8 mouse cellular contexts compared by ENCODE assay signal in genomic region chr11:95415931-95416330, GRCm38 (mm10). TPM values are rescaled to one million over a fixed set of nuclear protein-coding genes. Genes with fewer than 3 reads are reported as not detected.
A peak's percentile ranks its signal among the peaks of the same experiment; 100 is the strongest.
DNase-seq lines count a peak whose midpoint lies in the region; ATAC-seq and TF ChIP-seq lines count a peak whose summit lies in the region.

No protein-coding gene starts in this region.

- ATAC-seq in heart, embryonic 13.5 days (ENCODE audit: extremely low read depth, insufficient number of reproducible peaks, low FRiP score, low TSS enrichment) = no peak
- no peak for ATAC-seq in liver, embryonic 15.5 days (ENCODE audit: insufficient read depth)

- in situ Hi-C loops in CH12.LX (cut with MboI; ENCODE audit: low pct_ligation_motif_present, low pct_unique_long_range_greater_than_20kb, low sequenced_read_pairs) = no loop called here

- dilution Hi-C loops in CH12.LX (cut with MboI; ENCODE audit: extremely low pct_ligation_motif_present, extremely low pct_unique_long_range_greater_than_20kb, low sequenced_read_pairs) = no loop called here

- peaks cover 10% of the 10 kb centered on the region for H3K4me1 ChIP-seq in heart, adult 2 months (ENCODE audit: control insufficient read depth, insufficient read depth, low read length)
- peaks cover 8 to 51% of the 10 kb centered on the region in 2 experiments for H3K4me1 ChIP-seq in CH12.LX (ENCODE audit: control insufficient read depth in 1 of 2, insufficient read depth in 2 of 2)
- peaks cover 24% of the 10 kb centered on the region for H3K4me1 ChIP-seq in heart, embryonic 13.5 days
- peaks cover 34% of the 10 kb centered on the region for H3K4me1 ChIP-seq in liver, embryonic 15.5 days (replicated peaks)

- TF ChIP-seq EP300 in heart, adult 2 months (IDR thresholded peaks at IDR 0.05; ENCODE audit: insufficient read depth, low read depth, low read length) = no peak
- peak; percentile 90 for TF ChIP-seq EP300 in CH12.LX (IDR thresholded peaks at IDR 0.05; ENCODE audit: low read length)

- no peak overlapping the region; the same call in 1 of the 2 replicates for H3K4me3 ChIP-seq in heart, adult 2 months
- H3K4me3 ChIP-seq in CH12.LX (replicated peaks in 1 of 3; ENCODE audit: low read depth in 2 of 3, low read length in 2 of 3, poor library complexity in 1 of 3) = peak overlapping the region; percentile 45 to 91 (median 81)
- H3K4me3 ChIP-seq in heart, embryonic 13.5 days = peak overlapping the region; percentile 71
- peak overlapping the region; percentile 70 for H3K4me3 ChIP-seq in liver, embryonic 15.5 days (replicated peaks)

- H3K36me3 ChIP-seq in heart, adult 2 months (ENCODE audit: control insufficient read depth, insufficient read depth, low read length) = peaks cover 29% of the 10 kb centered on the region
- peaks cover 7 to 26% of the 10 kb centered on the region in 2 experiments for H3K36me3 ChIP-seq in CH12.LX (replicated peaks in 1 of 2; ENCODE audit: control insufficient read depth in 1 of 2, insufficient read depth in 1 of 2, low read length in 1 of 2)
- H3K36me3 ChIP-seq in heart, embryonic 13.5 days = peaks cover 17% of the 10 kb centered on the region
- H3K36me3 ChIP-seq in liver, embryonic 15.5 days (replicated peaks) = peaks cover 6% of the 10 kb centered on the region; the same call in 1 of the 2 replicates

- no peak overlapping the region for H3K9ac ChIP-seq in heart, adult 2 months (ENCODE audit: low read depth, low read length)
- peak overlapping the region; percentile 85 for H3K9ac ChIP-seq in CH12.LX (ENCODE audit: insufficient read depth, low read depth)
- peak overlapping the region; percentile 82 for H3K9ac ChIP-seq in heart, embryonic 13.5 days
- H3K9ac ChIP-seq in liver, embryonic 15.5 days = 0 out of 2 replicates have a peak overlapping the region, but pooled peaks have one; percentile 77

- peaks cover 8% of the 10 kb centered on the region for H3K79me2 ChIP-seq in heart, adult 2 months (replicated peaks; ENCODE audit: control insufficient read depth, insufficient read depth, low read length)
- peaks cover 42% of the 10 kb centered on the region for H3K79me2 ChIP-seq in CH12.LX (replicated peaks; ENCODE audit: control insufficient read depth, extremely low read depth, insufficient read depth, poor library complexity, severe bottlenecking)

- H3K27me3 ChIP-seq in heart, adult 2 months (ENCODE audit: control insufficient read depth, insufficient read depth, low read length) = no peaks in the 10 kb centered on the region
- peaks cover 24% of the 10 kb centered on the region for H3K27me3 ChIP-seq in CH12.LX (replicated peaks)
- H3K27me3 ChIP-seq in heart, embryonic 13.5 days (replicated peaks) = no peaks in the 10 kb centered on the region
- peaks cover 10% of the 10 kb centered on the region for H3K27me3 ChIP-seq in liver, embryonic 15.5 days

- H3K4me2 ChIP-seq in CH12.LX (ENCODE audit: insufficient read depth, low read depth, poor library complexity, severe bottlenecking) = peak overlapping the region; percentile 99
- peak overlapping the region; percentile 77 for H3K4me2 ChIP-seq in heart, embryonic 13.5 days
- H3K4me2 ChIP-seq in liver, embryonic 15.5 days = peak overlapping the region; percentile 81

- TF ChIP-seq CTCF in heart, adult 2 months (IDR thresholded peaks at IDR 0.05) = no peak
- no peak for TF ChIP-seq CTCF in CH12.LX (conservative IDR thresholded peaks at IDR 0.05 in 1 of 2, IDR thresholded peaks at IDR 0.05 in 1 of 2; ENCODE audit: low read depth in 2 of 2, low read length in 2 of 2)

- intact Hi-C loops in heart, adult 2 months (cut with DNase I) = no loop called here

- no peak for TF ChIP-seq POLR2A in heart, adult 2 months (IDR thresholded peaks at IDR 0.05; ENCODE audit: insufficient read depth, low read depth, low read length)
- no peak for TF ChIP-seq POLR2A in CH12.LX (IDR thresholded peaks at IDR 0.05; ENCODE audit: low read depth, low read length)

- peak overlapping the region; percentile 96 for H3K27ac ChIP-seq in heart, adult 2 months
- H3K27ac ChIP-seq in CH12.LX (ENCODE audit: insufficient read depth, low read depth) = peak overlapping the region; percentile 60
- peak overlapping the region; percentile 97; the same call in 1 of the 2 replicates for H3K27ac ChIP-seq in heart, embryonic 13.5 days (replicated peaks)
- peak overlapping the region; percentile 92; the same call in 1 of the 2 replicates for H3K27ac ChIP-seq in liver, embryonic 15.5 days (replicated peaks)

- no peak for TF ChIP-seq RAD21 in CH12.LX (IDR thresholded peaks at IDR 0.05; ENCODE audit: low read depth, low read length)

- DNase-seq in heart, adult 2 months = no peak
- no peak for DNase-seq in heart, adult 9 months (ENCODE audit: low spot score in 2 of 2)
- DNase-seq in CH12.LX (ENCODE audit: extremely low read depth) = peak; percentile 76
- no peak for DNase-seq in adrenal gland, postnatal 10 days
- no peak for DNase-seq in thymus, postnatal 10 days (ENCODE audit: low spot score in 2 of 2)
- DNase-seq in kidney, postnatal 4 days = no peak

- H3K9me3 ChIP-seq in CH12.LX (replicated peaks; ENCODE audit: low read length) = peaks cover 3% of the 10 kb centered on the region
- no peaks in the 10 kb centered on the region for H3K9me3 ChIP-seq in heart, embryonic 13.5 days
- no peaks in the 10 kb centered on the region for H3K9me3 ChIP-seq in liver, embryonic 15.5 days (replicated peaks)

TF ChIP-seq in CH12.LX, 34 proteins besides CTCF, POLR2A, EP300 and RAD21 (continues in another document):
- peak; percentile 57; the same call in 1 of the 2 replicates for TF ChIP-seq MEF2A (IDR thresholded peaks at IDR 0.05; ENCODE audit: borderline replicate concordance, low read depth, low read length)
- peak; percentile 51; the same call in 1 of the 2 replicates for TF ChIP-seq ETS1 (conservative IDR thresholded peaks at IDR 0.05; ENCODE audit: low read depth, low read length)
- TF ChIP-seq UBTF (IDR thresholded peaks at IDR 0.05; ENCODE audit: low read depth, low read length) = no peak
- TF ChIP-seq JUN (IDR thresholded peaks at IDR 0.05; ENCODE audit: insufficient read depth, low read depth, low read length) = no peak
- no peak for TF ChIP-seq KAT2A (IDR thresholded peaks at IDR 0.05; ENCODE audit: insufficient replicate concordance, low read length)
- peak; percentile 38; the same call in 1 of the 2 replicates for TF ChIP-seq NELFE (IDR thresholded peaks at IDR 0.05; ENCODE audit: low read depth, low read length)
- no peak for TF ChIP-seq ZMIZ1 (IDR thresholded peaks at IDR 0.05; ENCODE audit: low read depth, low read length)
- TF ChIP-seq IRF4 (IDR thresholded peaks at IDR 0.05; ENCODE audit: low read depth, low read length) = peak; percentile 93
- no peak for TF ChIP-seq HCFC1 (IDR thresholded peaks at IDR 0.05; ENCODE audit: low read depth, low read length)
- no peak for TF ChIP-seq ZKSCAN1 (IDR thresholded peaks at IDR 0.05; ENCODE audit: borderline replicate concordance, low read depth, low read length)
- peak; percentile 53; the same call in 1 of the 2 replicates for TF ChIP-seq ELF1 (IDR thresholded peaks at IDR 0.05; ENCODE audit: low read depth, low read length)
- peak; percentile 85 for TF ChIP-seq MYC (IDR thresholded peaks at IDR 0.05; ENCODE audit: low read depth, low read length)
- TF ChIP-seq TBP (conservative IDR thresholded peaks at IDR 0.05; ENCODE audit: low read depth, low read length) = no peak
- TF ChIP-seq MAX (IDR thresholded peaks at IDR 0.05; ENCODE audit: low read length) = peak; percentile 78
- peak; percentile 46 for TF ChIP-seq BHLHE40 (IDR thresholded peaks at IDR 0.05; ENCODE audit: low read depth, low read length)
- TF ChIP-seq MAFK (IDR thresholded peaks at IDR 0.05; ENCODE audit: insufficient replicate concordance, low read length) = no peak
- TF ChIP-seq SIN3A (IDR thresholded peaks at IDR 0.05; ENCODE audit: low read length) = peak; percentile 80; the same call in 1 of the 2 replicates
- TF ChIP-seq USF1 (IDR thresholded peaks at IDR 0.05; ENCODE audit: low read depth, low read length) = no peak
- TF ChIP-seq TCF12 (IDR thresholded peaks at IDR 0.05; ENCODE audit: low read depth, low read length) = 0 out of 2 replicates have a peak, but pooled peaks have one; percentile 25
- TF ChIP-seq ZC3H11A (IDR thresholded peaks at IDR 0.05; ENCODE audit: low read depth, low read length) = no peak
- TF ChIP-seq CHD2 (IDR thresholded peaks at IDR 0.05; ENCODE audit: low read length) = no peak
- TF ChIP-seq GABPA (IDR thresholded peaks at IDR 0.05; ENCODE audit: insufficient replicate concordance, low read depth, low read length) = no peak
- peak; percentile 71 for TF ChIP-seq MXI1 (IDR thresholded peaks at IDR 0.05; ENCODE audit: low read depth, low read length)
- 0 out of 2 replicates have a peak, but pooled peaks have one; percentile 14 for TF ChIP-seq NRF1 (IDR thresholded peaks at IDR 0.05; ENCODE audit: low read depth, low read length)
- TF ChIP-seq POLR2AphosphoS2 (IDR thresholded peaks at IDR 0.05; ENCODE audit: low read depth, low read length) = no peak
- TF ChIP-seq SMC3 (IDR thresholded peaks at IDR 0.05; ENCODE audit: low read depth, low read length) = no peak
- no peak for TF ChIP-seq USF2 (conservative IDR thresholded peaks at IDR 0.05; ENCODE audit: low read depth, low read length)
- no peak; the same call in 1 of the 2 replicates for TF ChIP-seq MAZ (IDR thresholded peaks at IDR 0.05; ENCODE audit: low read depth, low read length)

RNA-seq across cellular contexts. Expression of gene Spop, which starts 2.1 kb away (rescaled TPM):
- total RNA-seq in heart, adult 2 months (2021) = 100 to 1,000 TPM; 155 to 170 TPM
- 69.3 and 112 TPM in 2 replicates for polyA plus RNA-seq in heart, adult 2 months (2012; rRNA removed)
- total RNA-seq in CH12.LX (2012; rRNA removed) (42.7 and 45.7 TPM in 2 replicates), CH12.LX (2014; rRNA removed) (51.9 and 60.6 TPM in 2 replicates)
- 91.8 and 103 TPM in 2 replicates for polyA plus RNA-seq in CH12.LX (2012; ENCODE audit: insufficient read length, low read depth)
- polyA plus RNA-seq in heart, embryonic 13.5 days (2015; fragmentation: Nextera tagmentation; extraction: Ambion mirVana) = 97.8 and 105 TPM in 2 replicates
- 66.6 and 67.5 TPM in 2 replicates for polyA plus RNA-seq in liver, embryonic 15.5 days (2015; fragmentation: Nextera tagmentation; extraction: Ambion mirVana)
- 100 to 1,000 TPM; 104 to 121 TPM for total RNA-seq in adrenal gland, postnatal 10 days (2021)

RNA-seq across cellular contexts. Expression of gene Slc35b1, which starts 31.4 kb away (rescaled TPM):
- total RNA-seq in heart, adult 2 months (2021) = 10 to 100 TPM; 34.2 to 41.3 TPM
- polyA plus RNA-seq in heart, adult 2 months (2012; rRNA removed) = 47.2 and 74.2 TPM in 2 replicates
- 47.0 and 74.9 TPM in 2 replicates for total RNA-seq in CH12.LX (2012; rRNA removed)
- total RNA-seq in CH12.LX (2014; rRNA removed) = 75.1 and 76.4 TPM in 2 replicates
- 119 and 125 TPM in 2 replicates for polyA plus RNA-seq in CH12.LX (2012; ENCODE audit: insufficient read length, low read depth)
- polyA plus RNA-seq in heart, embryonic 13.5 days (2015; fragmentation: Nextera tagmentation; extraction: Ambion mirVana) = 77.2 and 78.4 TPM in 2 replicates
- 39.2 and 40.6 TPM in 2 replicates for polyA plus RNA-seq in liver, embryonic 15.5 days (2015; fragmentation: Nextera tagmentation; extraction: Ambion mirVana)
- total RNA-seq in adrenal gland, postnatal 10 days (2021) = 10 to 100 TPM; 48.8 to 53.9 TPM
